Mouse (Mus musculus): Measurements from ENCODE around the gene Eif3k. TPM values are rescaled to one million over a fixed set of nuclear protein-coding genes. Genes with fewer than 3 reads are reported as not detected.
A peak's percentile ranks its signal among the peaks of the same experiment; 100 is the strongest.

Eif3k gene
- polyA plus RNA-seq, 1 experiment from 2014 or later, result 467 TPM

DNA sequence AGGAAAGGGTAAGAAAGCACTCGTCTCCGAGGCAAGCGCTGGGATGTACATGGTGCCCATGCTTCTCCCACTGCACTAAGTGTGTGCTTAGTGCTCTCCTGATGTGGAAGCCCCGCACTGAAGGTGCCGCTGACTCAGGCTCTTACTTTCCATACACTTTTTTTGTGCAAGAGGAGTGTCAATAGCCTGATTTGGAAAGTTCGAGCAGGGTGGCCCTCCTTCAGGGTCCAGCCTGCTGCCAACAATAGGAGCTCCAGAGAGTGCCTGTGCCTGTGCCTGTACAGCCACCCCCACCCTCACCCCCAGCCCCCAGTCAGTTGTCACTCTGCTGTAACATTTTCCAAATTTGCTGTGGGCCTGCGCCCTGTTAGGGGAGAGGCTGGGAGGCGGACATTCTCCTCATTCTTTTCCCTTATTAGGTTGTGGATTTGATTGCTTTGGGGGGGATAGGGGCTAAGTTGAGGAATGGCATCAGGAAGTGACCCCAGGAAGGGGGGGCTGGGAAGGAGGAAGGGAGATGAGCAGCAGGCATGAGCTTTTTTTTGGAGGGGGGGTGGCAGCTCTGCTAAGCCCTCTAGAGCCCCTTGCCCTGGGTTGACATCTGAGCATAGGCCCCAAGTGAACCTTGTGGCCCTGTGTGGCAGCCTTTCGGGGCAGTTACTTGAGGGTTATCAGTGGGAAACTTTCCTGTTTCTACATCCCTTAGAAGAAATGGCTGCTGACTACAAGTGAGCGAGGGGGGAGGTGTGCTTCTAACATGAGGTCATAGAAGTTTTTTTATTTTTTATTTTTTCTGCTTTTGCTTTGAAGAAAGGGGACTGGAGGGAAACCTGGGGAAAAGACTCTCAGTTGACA, 36.0 kb downstream of the Eif3k start:
- peaks cover 78% of the 10 kb centered on the region for H3K4me1 ChIP-seq (replicated peaks; ENCODE audit: insufficient read depth, low read length)
- no peaks in the 10 kb centered on the region for H3K9me3 ChIP-seq (replicated peaks; ENCODE audit: low read length)
- DNase-seq (ENCODE audit: low spot score) (peak; percentile 89), ATAC-seq (replicated peaks; ENCODE audit: low FRiP score, low read depth) (peak; percentile 30; the same call in 1 of the 2 replicates)
- H3K9ac ChIP-seq (ENCODE audit: low read depth, low read length), result 0 out of 2 replicates have a peak overlapping the region, but pooled peaks have one; percentile 23
- peak overlapping the region; percentile 92 for H3K27ac ChIP-seq
- 11% methylated on average over 10 of the region's 10 CpGs for WGBS
- no peaks in the 10 kb centered on the region for H3K36me3 ChIP-seq (ENCODE audit: insufficient read depth, low read length)
- H3K4me2 ChIP-seq (ENCODE audit: low read length), result peak overlapping the region; percentile 25; the same call in 1 of the 2 replicates
- TF ChIP-seq CTCF (IDR thresholded peaks at IDR 0.05; ENCODE audit: low read depth), result no peak
- no peaks in the 10 kb centered on the region for H3K27me3 ChIP-seq (ENCODE audit: insufficient read depth, low read length)
- H3K4me3 ChIP-seq (replicated peaks; ENCODE audit: low read depth, low read length), result no peak overlapping the region

- Histone ChIP-seq H3K4me2 (ENCODE audit: low read length) (peak overlapping the region; percentile 25; the same call in 1 of the 2 replicates), H3K36me3 (ENCODE audit: insufficient read depth, low read length) (no peaks in the 10 kb centered on the region), H3K9me3 (replicated peaks; ENCODE audit: low read length) (no peaks in the 10 kb centered on the region), H3K4me1 (replicated peaks; ENCODE audit: insufficient read depth, low read length) (peaks cover 81% of the 10 kb centered on the region), H3K27ac (peak overlapping the region; percentile 92), H3K4me3 (replicated peaks; ENCODE audit: low read depth, low read length) (no peak overlapping the region), H3K27me3 (ENCODE audit: insufficient read depth, low read length) (no peaks in the 10 kb centered on the region), H3K9ac (ENCODE audit: low read depth, low read length) (0 out of 2 replicates have a peak overlapping the region, but pooled peaks have one; percentile 23)
- ATAC-seq (replicated peaks; ENCODE audit: low FRiP score, low read depth), result peak; percentile 42; the same call in 1 of the 2 replicates
- no peak for TF ChIP-seq CTCF (IDR thresholded peaks at IDR 0.05; ENCODE audit: low read depth)
- 35% methylated on average over 6 of the region's 6 CpGs for WGBS
- DNase-seq (ENCODE audit: low spot score), result no peak
These were observed 36.8 kb downstream of the Eif3k start for GRCm38 (mm10) chr7:28944756-28945415.

DNA sequence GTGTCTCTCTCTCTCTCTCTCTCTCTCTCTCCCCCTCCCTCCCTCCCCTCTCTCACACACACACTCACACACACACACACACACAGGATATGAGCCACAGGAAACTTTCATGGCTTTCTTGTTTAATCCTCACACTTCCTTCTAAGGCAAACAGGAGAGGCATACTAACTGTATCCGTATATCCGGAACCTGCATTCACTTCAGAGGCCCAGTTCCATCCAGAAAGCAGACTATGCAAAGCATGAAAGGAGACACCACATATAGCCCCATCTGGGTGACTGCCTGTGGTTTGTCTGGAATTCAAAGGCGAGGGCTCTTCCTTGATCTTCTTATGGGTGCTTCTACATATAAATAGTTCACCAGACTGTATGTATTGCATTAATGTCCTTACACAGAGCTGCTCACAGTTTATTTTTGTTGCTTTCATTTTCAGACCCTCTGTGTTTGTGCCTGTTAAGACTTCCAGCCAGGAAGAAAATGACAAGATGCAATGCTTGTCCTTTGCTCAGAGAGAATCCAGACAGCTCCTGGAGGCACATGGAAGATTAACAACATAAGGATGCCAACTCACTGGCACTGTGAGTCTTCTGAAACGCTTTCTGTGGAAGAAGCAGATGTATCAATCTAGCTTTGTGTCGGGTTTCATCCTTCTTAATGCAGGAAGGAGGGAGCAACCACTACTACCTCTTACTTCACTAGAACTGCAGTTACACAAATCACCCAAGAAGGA, 38.0 kb downstream of the Eif3k start:
- Histone ChIP-seq H3K27me3 (ENCODE audit: insufficient read depth, low read length) (no peaks in the 10 kb centered on the region), H3K36me3 (ENCODE audit: insufficient read depth, low read length) (no peaks in the 10 kb centered on the region), H3K4me1 (replicated peaks; ENCODE audit: insufficient read depth, low read length) (peaks cover 82% of the 10 kb centered on the region), H3K4me2 (ENCODE audit: low read length) (no peak overlapping the region), H3K4me3 (replicated peaks; ENCODE audit: low read depth, low read length) (no peak overlapping the region), H3K9me3 (replicated peaks; ENCODE audit: low read length) (no peaks in the 10 kb centered on the region), H3K27ac (peak overlapping the region; percentile 92), H3K9ac (ENCODE audit: low read depth, low read length) (no peak overlapping the region)
- ATAC-seq (replicated peaks; ENCODE audit: low FRiP score, low read depth) (no peak), DNase-seq (ENCODE audit: low spot score) (no peak)
- TF ChIP-seq CTCF (IDR thresholded peaks at IDR 0.05; ENCODE audit: low read depth), result no peak
- WGBS, result 58% methylated on average over 5 of the region's 5 CpGs

- H3K9me3 ChIP-seq (replicated peaks; ENCODE audit: low read length), result no peaks in the 10 kb centered on the region
- H3K27ac ChIP-seq, result peak overlapping the region; percentile 84
- no peak overlapping the region for H3K4me2 ChIP-seq (ENCODE audit: low read length)
- H3K4me1 ChIP-seq (replicated peaks; ENCODE audit: insufficient read depth, low read length), result peaks cover 76% of the 10 kb centered on the region
- no peak for DNase-seq (ENCODE audit: low spot score)
- ATAC-seq (replicated peaks; ENCODE audit: low FRiP score, low read depth), result no peak
- TF ChIP-seq CTCF (IDR thresholded peaks at IDR 0.05; ENCODE audit: low read depth), result no peak
- H3K27me3 ChIP-seq (ENCODE audit: insufficient read depth, low read length), result no peaks in the 10 kb centered on the region
- no peaks in the 10 kb centered on the region for H3K36me3 ChIP-seq (ENCODE audit: insufficient read depth, low read length)
- 51% methylated on average over 4 of the region's 4 CpGs for WGBS
- H3K4me3 ChIP-seq (replicated peaks; ENCODE audit: low read depth, low read length), result no peak overlapping the region
- no peak overlapping the region for H3K9ac ChIP-seq (ENCODE audit: low read depth, low read length)
These were observed 40.1 kb downstream of the Eif3k start for GRCm38 (mm10) chr7:28941542-28941941.

DNA sequence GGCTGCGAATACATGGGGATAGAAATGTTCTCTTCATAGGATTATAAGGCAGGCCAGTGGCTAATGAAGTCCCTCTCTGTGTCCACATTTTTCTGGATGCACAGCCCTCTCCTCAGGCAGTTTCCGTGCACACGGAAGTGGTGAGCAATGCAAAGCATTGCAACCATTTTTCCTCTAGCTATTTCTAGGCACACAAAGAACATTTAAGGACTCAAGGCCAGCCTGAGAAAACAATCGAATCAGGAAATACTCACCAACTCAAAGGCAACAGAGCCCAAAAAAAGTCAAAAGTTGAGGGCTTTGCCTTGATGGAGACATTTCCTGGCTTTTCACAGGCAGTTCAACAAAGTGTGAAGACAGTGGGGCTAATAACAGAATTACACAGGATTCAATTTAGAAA, 40.5 kb downstream of the Eif3k start:
- 50% methylated on average over 4 of the region's 4 CpGs for WGBS
- Histone ChIP-seq H3K4me3 (replicated peaks; ENCODE audit: low read depth, low read length) (no peak overlapping the region), H3K36me3 (ENCODE audit: insufficient read depth, low read length) (no peaks in the 10 kb centered on the region), H3K27ac (peak overlapping the region; percentile 84), H3K4me1 (replicated peaks; ENCODE audit: insufficient read depth, low read length) (peaks cover 74% of the 10 kb centered on the region), H3K9ac (ENCODE audit: low read depth, low read length) (peak overlapping the region; percentile 20; the same call in 1 of the 2 replicates), H3K27me3 (ENCODE audit: insufficient read depth, low read length) (no peaks in the 10 kb centered on the region), H3K4me2 (ENCODE audit: low read length) (no peak overlapping the region), H3K9me3 (replicated peaks; ENCODE audit: low read length) (no peaks in the 10 kb centered on the region)
- ATAC-seq (replicated peaks; ENCODE audit: low FRiP score, low read depth) (no peak), DNase-seq (ENCODE audit: low spot score) (no peak)
- TF ChIP-seq CTCF (IDR thresholded peaks at IDR 0.05; ENCODE audit: low read depth), result no peak
